Mouse (Mus musculus) liver, embryonic 18 days (tissue): Measurements from ENCODE around the gene Olfr1276. TPM values are rescaled to one million over a fixed set of nuclear protein-coding genes. Genes with fewer than 3 reads are reported as not detected.

Experiments used
- polyA plus RNA-seq: library from polyadenylated mRNA; depleted of rRNA; stranded (reverse); fragments of >200 nt; gene quantifications from 2 replicates; pipeline ENCODE4 v1.2.3, GENCODE M21; 2012; rRNA removed

Gene Olfr1276
- polyA plus RNA-seq = not detected in 2 replicates

GRCm38 (mm10) chr2:111254216-111254615 lies at the start of gene Olfr1276:
Olfr1276 (plus strand) TSS chr2:111254516.

GRCm38 (mm10) chr2:111229502-111229901 lies 24.8 kb upstream of the Olfr1276 start, which contains the start of gene 4930430A15Rik:
4930430A15Rik (minus strand) TSS chr2:111229602.

GRCm38 (mm10) chr2:111235186-111235585 lies 19.1 kb upstream of the Olfr1276 start, which contains the start of gene Olfr1275:
Olfr1275 (minus strand) TSS chr2:111235286.

GRCm38 (mm10) chr2:111274006-111274405 lies 19.7 kb downstream of the Olfr1276 start, which contains the start of gene Olfr1277:
Olfr1277 (minus strand) TSS chr2:111274106.

GRCm38 (mm10) chr2:111289836-111290235 lies 35.5 kb downstream of the Olfr1276 start, which contains the start of gene Olfr1278:
Olfr1278 (plus strand) TSS chr2:111290136.

GRCm38 (mm10) chr2:111300374-111300773 lies 46.1 kb downstream of the Olfr1276 start, which contains the start of gene Olfr1279:
Olfr1279 (plus strand) TSS chr2:111300635.

Other genes with a start within 250 kb of the Olfr1276 start
- not detected in 2 replicates for gene Gm13941, start 148.5 kb upstream of the Olfr1276 start, polyA plus RNA-seq
- gene Gm15130, start 101.6 kb upstream of the Olfr1276 start, polyA plus RNA-seq = not detected in 2 replicates
- not detected in 2 replicates for gene 4930430A15Rik, start 24.9 kb upstream of the Olfr1276 start, polyA plus RNA-seq
- not detected in 2 replicates for gene Olfr1275, start 19.2 kb upstream of the Olfr1276 start, polyA plus RNA-seq
- not detected in 2 replicates for gene Olfr1277, start 19.6 kb downstream of the Olfr1276 start, polyA plus RNA-seq
- gene Olfr1278, start 35.6 kb downstream of the Olfr1276 start, polyA plus RNA-seq = not detected in 2 replicates
- not detected in 2 replicates for gene Olfr1279, start 46.1 kb downstream of the Olfr1276 start, polyA plus RNA-seq
- gene Olfr1280, start 59.5 kb downstream of the Olfr1276 start, polyA plus RNA-seq = not detected in 2 replicates
- gene Olfr1281, start 72.0 kb downstream of the Olfr1276 start, polyA plus RNA-seq = not detected in 2 replicates
- gene Olfr1282, start 81.6 kb downstream of the Olfr1276 start, polyA plus RNA-seq = not detected in 2 replicates
- gene Olfr1283, start 112.3 kb downstream of the Olfr1276 start, polyA plus RNA-seq = not detected in 2 replicates
- not detected in 2 replicates for gene Olfr1284, start 121.0 kb downstream of the Olfr1276 start, polyA plus RNA-seq
- not detected in 2 replicates for gene Olfr1286, start 168.6 kb downstream of the Olfr1276 start, polyA plus RNA-seq
- gene Olfr1287, start 194.6 kb downstream of the Olfr1276 start, polyA plus RNA-seq = not detected in 2 replicates
- not detected in 2 replicates for gene Olfr1288, start 219.6 kb downstream of the Olfr1276 start, polyA plus RNA-seq
- gene Olfr1289, start 226.3 kb downstream of the Olfr1276 start, polyA plus RNA-seq = not detected in 2 replicates
- gene Olfr1290, start 239.3 kb downstream of the Olfr1276 start, polyA plus RNA-seq = not detected in 2 replicates
- gene Olfr1291-ps1, start 242.7 kb downstream of the Olfr1276 start, polyA plus RNA-seq = not detected in 2 replicates